Mouse (Mus musculus) heart, adult 2 months (tissue): ENCODE data around the gene Gm9803. TPM values are rescaled to one million over a fixed set of nuclear protein-coding genes. Genes with fewer than 3 reads are reported as not detected.
"Not testable (repeated sequence)": the region's sequence is repeated elsewhere in the genome, so short reads cannot be mapped to it uniquely, and the experiment has no call there.

Source experiments
- DNase-seq, 2 experiments: peaks; one replicate each; pipeline ENCODE4 v3.0.0; 2021
- H3K27ac ChIP-seq: fragments of 200-600 bp; 2 replicates; pipeline ENCODE4 v1.8.1; 2022
- H3K27me3 ChIP-seq: fragments of 200-500 bp; 2 replicates; pipeline ENCODE4 v1.6.1; 2012; ENCODE audit warnings: mild to moderate bottlenecking, low read length, inconsistent platforms, mixed read lengths; ENCODE audit not compliant: control insufficient read depth, insufficient read depth
- H3K36me3 ChIP-seq: fragments of 200-500 bp; 2 replicates; pipeline ENCODE4 v1.6.1; 2012; ENCODE audit warnings: low read length, inconsistent platforms; ENCODE audit not compliant: control insufficient read depth, insufficient read depth
- H3K4me1 ChIP-seq: fragments of 200-500 bp; 2 replicates; pipeline ENCODE4 v1.6.1; 2011; ENCODE audit warnings: low read length; ENCODE audit not compliant: control insufficient read depth, insufficient read depth
- H3K4me3 ChIP-seq: fragments of 200-600 bp; 2 replicates; pipeline ENCODE4 v1.8.1; 2022
- H3K79me2 ChIP-seq: fragments of 200-500 bp; replicated peaks from 2 replicates; pipeline ENCODE4 v1.6.1; 2012; ENCODE audit warnings: mild to moderate bottlenecking, inconsistent platforms, low read length, moderate library complexity, mixed read lengths; ENCODE audit not compliant: control insufficient read depth, insufficient read depth
- H3K9ac ChIP-seq: fragments of 200-500 bp; 2 replicates; pipeline ENCODE4 v1.6.1; 2012; ENCODE audit warnings: low read depth, mild to moderate bottlenecking, control low read depth, inconsistent platforms, low read length, mixed read lengths
- CTCF ChIP-seq: fragments of 200-600 bp; IDR thresholded peaks from 2 replicates; pipeline ENCODE4 v1.8.1; 2022; ENCODE audit warnings: antibody characterized with exemption, mild to moderate bottlenecking, moderate library complexity
- EP300 ChIP-seq: fragments of 200-500 bp; IDR thresholded peaks from 2 replicates; pipeline ENCODE4 v1.6.1; 2011; ENCODE audit warnings: low read depth, low read length, control low read depth; ENCODE audit not compliant: insufficient read depth
- POLR2A ChIP-seq: fragments of 200-500 bp; IDR thresholded peaks from 2 replicates; pipeline ENCODE4 v1.6.1; 2011; ENCODE audit warnings: mild to moderate bottlenecking, low read depth, low read length, control low read depth; ENCODE audit not compliant: insufficient read depth
- WGBS: fragments of 180-500 bp; shearing (Covaris S2); methylation state at CpG from one replicate; pipeline ENCODE4 v1.1.7; 2018; 5-methylcytosine and 5-hydroxymethylcytosine counted together
- intact Hi-C: fragments of 180-260 bp; cut with DNase I; formaldehyde crosslinking; loops from one replicate; pipeline ENCODE4 v1.15.1; 2025
- long read RNA-seq: library from polyadenylated mRNA; stranded (forward); transcript quantifications from one replicate; pipeline ENCODE4 v2.0.0, GENCODE M21; 2021
- polyA plus RNA-seq: library from polyadenylated mRNA; depleted of rRNA; stranded (reverse); fragments of >200 nt; gene quantifications from 2 replicates; pipeline ENCODE4 v1.2.3, GENCODE M21; 2012; rRNA removed
- total RNA-seq, 2 experiments: library from RNA; stranded (reverse); gene quantifications; 2 replicates each; pipeline ENCODE4 v1.2.3; 2021

Gm9803 gene
- 10 to 100 TPM in 1 of 2 experiments, 1 to 10 TPM in 1; 7.9 to 18.6 TPM for total RNA-seq
- polyA plus RNA-seq, result 77.3 and 95.5 TPM in 2 replicates
- long read RNA-seq, transcript Gm9803-201 (1 exons, 563 nt), result major isoform, 10 of 10 reads
- long read RNA-seq, partial matches to known transcripts, result 0 of 10 reads
- long read RNA-seq, other reads (novel, unspliced or antisense), result 0 of 10 reads

- DNase-seq, H3K27me3 ChIP-seq, intact Hi-C loops, H3K27ac ChIP-seq, H3K4me1 ChIP-seq, H3K79me2 ChIP-seq, H3K4me3 ChIP-seq, H3K9ac ChIP-seq, H3K36me3 ChIP-seq: not testable (repeated sequence)
- WGBS, result 96% methylated on average over 10 of the region's 10 CpGs
Measured at GRCm38 (mm10) chr10:43523931-43524330, at the start of gene Gm9803. Gm9803 (plus strand) TSS chr10:43524084.

DNA sequence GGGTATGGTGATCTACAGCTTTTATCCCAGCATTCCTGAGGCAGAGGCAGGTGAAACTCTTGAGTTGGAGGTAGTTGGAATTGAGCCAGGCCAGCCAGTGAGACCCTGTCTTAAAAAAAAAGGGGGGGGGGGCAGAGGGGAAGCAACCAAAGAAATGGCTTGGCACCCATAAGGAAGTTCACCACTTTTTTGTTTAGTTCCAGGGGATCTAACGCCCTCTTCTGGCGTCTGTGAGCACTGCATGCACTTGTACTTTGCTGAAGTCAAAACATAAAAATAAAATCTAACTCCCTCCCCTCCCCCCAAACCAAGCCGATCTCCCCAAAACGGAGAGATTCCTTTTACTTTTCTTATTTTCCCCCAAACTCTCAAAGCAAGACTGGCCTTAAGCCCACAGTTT is 48.5 kb upstream of the Gm9803 start:
- Histone ChIP-seq H3K27me3 (no peaks in the 10 kb centered on the region), H3K36me3 (no peaks in the 10 kb centered on the region), H3K4me1 (peaks cover under 1% of the 10 kb centered on the region), H3K27ac (no peak overlapping the region), H3K79me2 (no peaks in the 10 kb centered on the region), H3K9ac (no peak overlapping the region), H3K4me3 (no peak overlapping the region)
- no peak for DNase-seq
- WGBS, result 43% methylated on average over 4 of the region's 4 CpGs
- intact Hi-C loops, result loop anchor here (10.0 kb wide), 1 partner anchor 251 kb away; the partner anchor contains the start of gene Pdss2
- TF ChIP-seq CTCF, result peak; percentile 64
- TF ChIP-seq POLR2A, result no peak

DNA sequence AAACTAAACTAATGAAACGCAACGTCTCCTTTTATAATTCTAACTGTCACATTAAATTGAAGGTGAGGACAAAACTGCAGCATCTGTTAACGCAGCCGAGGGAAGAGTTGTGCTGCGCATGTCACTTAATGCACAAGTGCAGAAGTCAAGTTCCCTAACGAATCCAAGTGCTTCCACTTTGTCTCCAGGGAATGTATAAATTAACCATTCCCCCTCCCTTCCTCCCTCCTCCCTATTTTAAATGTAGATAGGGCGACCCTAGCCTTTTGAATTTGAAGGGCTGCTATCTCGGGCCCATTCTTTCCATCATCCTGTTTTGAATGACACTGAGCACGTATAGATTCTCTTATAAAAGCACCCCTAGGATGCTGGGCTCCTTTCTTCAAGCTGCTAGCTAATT is 46.4 kb upstream of the Gm9803 start:
- Histone ChIP-seq H3K4me3 (no peak overlapping the region; the same call in 1 of the 2 replicates), H3K9ac (peak overlapping the region; percentile 20; the same call in 1 of the 2 replicates), H3K79me2 (no peaks in the 10 kb centered on the region), H3K4me1 (peaks cover 2% of the 10 kb centered on the region), H3K36me3 (no peaks in the 10 kb centered on the region), H3K27me3 (no peaks in the 10 kb centered on the region), H3K27ac (peak overlapping the region; percentile 93)
- 49% methylated on average over 9 of the region's 9 CpGs for WGBS
- intact Hi-C loops, result loop anchor here (10.0 kb wide), 1 partner anchor 253 kb away; the partner anchor contains the start of gene Pdss2
- TF ChIP-seq POLR2A, result no peak
- TF ChIP-seq EP300, result no peak
- no peak for TF ChIP-seq CTCF
- no peak for DNase-seq

DNA sequence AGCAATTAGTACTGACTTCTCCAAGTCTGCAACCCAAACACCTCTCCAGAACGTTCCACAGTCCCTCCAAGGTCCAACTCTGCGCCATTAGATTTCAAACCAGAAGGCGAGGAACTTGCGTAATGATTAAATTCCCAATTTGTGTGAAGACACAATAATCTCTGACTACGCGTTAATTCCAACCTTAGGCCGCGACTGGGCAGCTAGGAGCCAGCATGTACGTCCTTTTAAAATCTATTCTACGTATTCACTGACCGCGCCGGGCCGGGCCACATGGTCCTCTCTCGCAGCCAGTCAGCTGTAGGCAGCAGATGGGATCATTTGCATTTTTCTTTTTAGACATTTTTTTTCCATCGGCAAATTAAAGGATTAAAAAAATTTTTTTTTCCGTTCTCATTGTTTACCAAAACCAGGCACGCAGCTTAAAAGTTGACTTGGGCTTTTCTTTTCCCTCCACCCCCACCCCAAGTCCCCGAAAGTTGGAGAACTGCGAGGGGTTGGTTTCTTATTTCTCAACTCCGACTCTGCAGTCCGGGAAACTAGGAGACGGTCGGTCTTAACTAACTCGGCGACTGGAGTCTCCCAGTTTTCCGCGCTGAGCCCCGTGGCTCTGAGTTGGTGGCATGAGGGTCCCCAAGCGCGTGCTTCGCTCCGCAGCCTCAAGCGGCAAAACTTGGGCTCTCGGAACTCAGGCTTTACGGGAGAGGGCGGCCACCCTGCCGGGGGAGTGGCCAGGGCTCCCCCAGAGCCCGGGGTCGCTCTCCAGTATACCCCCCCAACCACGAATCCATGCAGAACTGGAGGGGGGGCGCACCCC is 45.8 kb upstream of the Gm9803 start:
- peaks cover 2% of the 10 kb centered on the region for H3K4me1 ChIP-seq
- no peaks in the 10 kb centered on the region for H3K27me3 ChIP-seq
- peak overlapping the region; percentile 89 for H3K9ac ChIP-seq
- peak; percentile 67 to 70 for DNase-seq
- TF ChIP-seq CTCF (no peak), EP300 (no peak), POLR2A (peak; percentile 49; the same call in 1 of the 2 replicates)
- no peaks in the 10 kb centered on the region for H3K79me2 ChIP-seq
- H3K27ac ChIP-seq, result peak overlapping the region; percentile 93
- intact Hi-C loops, result loop anchor here (10.0 kb wide), 1 partner anchor 253 kb away; the partner anchor contains the start of gene Pdss2
- WGBS, result 2% methylated on average over 42 of the region's 42 CpGs
- no peaks in the 10 kb centered on the region for H3K36me3 ChIP-seq
- peak overlapping the region; percentile 64 for H3K4me3 ChIP-seq

GRCm38 (mm10) chr10:43478751-43479435 is 45.0 kb upstream of the Gm9803 start, which contains the start of gene Bend3:
Bend3 (plus strand) TSS chr10:43478831.
- peak within 1 kb of the TSS; percentile 89 for H3K9ac ChIP-seq
- H3K79me2 ChIP-seq, result no peaks in the 10 kb centered on the region
- WGBS, result under 1% methylated on average over 97 of the region's 101 CpGs
- H3K4me1 ChIP-seq, result peaks cover 3% of the 10 kb centered on the region
- no peak for TF ChIP-seq EP300
- no peak for TF ChIP-seq CTCF
- TF ChIP-seq POLR2A, result no peak
- peak within 1 kb of the TSS; percentile 64 for H3K4me3 ChIP-seq
- no peaks in the 10 kb centered on the region for H3K27me3 ChIP-seq
- intact Hi-C loops, result loop anchor here (1.0 to 10.0 kb wide), 2 partner anchors 61 to 254 kb away; partner anchors contain the start of genes 1700021F05Rik and Pdss2
- no peaks in the 10 kb centered on the region for H3K36me3 ChIP-seq
- peak in 1 of 2 experiments; percentile 71 for DNase-seq
- peak within 1 kb of the TSS; percentile 93 for H3K27ac ChIP-seq
